Mouse (Mus musculus): ENCODE data around the gene Ccdc17.

GRCm38 (mm10) chr4:116615237-116615636, 18.8 kb downstream of the Ccdc17 start:
- TF ChIP-seq POLR2AphosphoS5 (IDR thresholded peaks at IDR 0.05; ENCODE audit: insufficient replicate concordance, low read depth, low read length) = no peak
- TF ChIP-seq CTCF (IDR thresholded peaks at IDR 0.05; ENCODE audit: low read depth, low read length) = no peak
- TF ChIP-seq TAL1 (conservative IDR thresholded peaks at IDR 0.05; ENCODE audit: low read depth, low read length) = no peak
- TF ChIP-seq GATA2 (IDR thresholded peaks at IDR 0.05; ENCODE audit: borderline replicate concordance, low read depth, low read length) = no peak
